Mouse (Mus musculus) ZHBTc4 (cell line): ENCODE measurements around the gene Vmn1r206.
A peak's percentile ranks its signal among the peaks of the same experiment; 100 is the strongest.
"Not testable (repeated sequence)": the region's sequence is repeated elsewhere in the genome, so short reads cannot be mapped to it uniquely, and the experiment has no call there.

Experiments used
- DNase-seq: peaks from one replicate; pipeline ENCODE4 v3.0.0-alpha.2; 2011; ENCODE audit warnings: low read depth, low spot score

Vmn1r206 gene

GRCm38 (mm10) chr13:22624151-22624550, at the start of gene Vmn1r206:
Gene Vmn1r206, minus strand, starts transcription at chr13:22624251.
- DNase-seq, result not testable (repeated sequence)

GRCm38 (mm10) chr13:22592900-22593299, 31.2 kb downstream of the Vmn1r206 start, which contains the start of gene Vmn1r205:
Gene Vmn1r205, minus strand, starts transcription at chr13:22593000.
- DNase-seq, result no peak

DNA sequence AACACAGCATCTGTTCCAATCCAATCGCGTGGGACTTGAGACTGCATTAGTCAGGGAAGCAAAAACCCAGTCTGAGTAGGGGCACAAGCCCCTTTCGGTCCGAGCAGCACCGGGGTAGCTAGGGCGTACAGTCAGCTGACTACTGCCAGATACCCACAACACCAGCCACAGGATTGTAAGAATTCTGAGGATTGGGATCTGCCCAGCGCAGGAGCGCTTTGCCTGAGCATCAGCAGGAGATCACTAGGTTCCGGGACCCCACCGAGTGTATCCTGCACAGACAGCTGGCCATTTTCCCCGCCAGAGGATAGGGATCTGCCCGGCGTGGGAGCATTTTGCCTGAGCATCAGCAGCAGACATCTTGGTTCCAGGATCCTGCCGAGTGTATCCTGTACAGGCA, 40.7 kb downstream of the Vmn1r206 start:
- peak; percentile 71 for DNase-seq

- DNase-seq, result peak; percentile 65
Measured at GRCm38 (mm10) chr13:22574911-22575310, 49.1 kb downstream of the Vmn1r206 start.
